Mouse (Mus musculus) C2C12 (cell line): ENCODE measurements at regions not wholly inside any gene's neighbourhood (a gene's known extent, or its start where the extent isn't known, plus 50 kb on each side); places are given as distances from the start of the nearest gene placed in this dataset.

Experiments used
- H3K27me3 ChIP-seq: one replicate; pipeline ENCODE4 v1.6.1; 2011; ENCODE audit not compliant: control insufficient read depth, insufficient read depth, insufficient read length
- H3K36me3 ChIP-seq: one replicate; pipeline ENCODE4 v1.6.1; 2011; ENCODE audit not compliant: control insufficient read depth, insufficient read depth
- H3K4me3 ChIP-seq: one replicate; pipeline ENCODE4 v1.5.1; 2011; ENCODE audit warnings: mild to moderate bottlenecking, control low read depth; ENCODE audit not compliant: poor library complexity, insufficient read depth, severe bottlenecking
- H3K79me2 ChIP-seq: one replicate; pipeline ENCODE4 v1.6.1; 2011; ENCODE audit not compliant: control insufficient read depth, insufficient read depth
- H3K79me3 ChIP-seq: one replicate; pipeline ENCODE4 v1.6.1; 2011; ENCODE audit warnings: low read depth, control low read depth
- H3ac ChIP-seq: one replicate; pipeline ENCODE3; 2011; ENCODE audit warnings: low read depth; ENCODE audit not compliant: control insufficient read depth, insufficient read length
- CEBPB ChIP-seq: IDR thresholded peaks from one replicate; pipeline ENCODE4 v1.6.1; 2011; ENCODE audit warnings: low read depth, mild to moderate bottlenecking, control low read depth, moderate library complexity
- CTCF ChIP-seq: IDR thresholded peaks from one replicate; pipeline ENCODE4 v1.5.1; 2011; ENCODE audit not compliant: control insufficient read depth, insufficient read depth, insufficient read length
- FOSL1 ChIP-seq: IDR thresholded peaks from one replicate; pipeline ENCODE4 v1.8.0; 2011; ENCODE audit warnings: mild to moderate bottlenecking, low read length; ENCODE audit not compliant: poor library complexity, insufficient read depth, severe bottlenecking
- MAX ChIP-seq: IDR thresholded peaks from one replicate; pipeline ENCODE4 v1.6.1; 2011; ENCODE audit warnings: mild to moderate bottlenecking, control low read depth
- MYOD1 ChIP-seq: IDR thresholded peaks from one replicate; pipeline ENCODE4 v1.6.1; 2011; ENCODE audit warnings: low read depth; ENCODE audit not compliant: control insufficient read depth, insufficient read length
- MYOG ChIP-seq: IDR thresholded peaks from one replicate; pipeline ENCODE4 v1.6.1; 2011; ENCODE audit not compliant: control insufficient read depth, insufficient read length; ENCODE audit errors: extremely low read depth
- USF1 ChIP-seq: IDR thresholded peaks from one replicate; pipeline ENCODE4 v1.6.1; 2011; ENCODE audit warnings: low read depth, mild to moderate bottlenecking, control low read depth, moderate library complexity

- no peaks in the 10 kb centered on the region for H3K36me3 ChIP-seq
- H3K79me2 ChIP-seq, result no peaks in the 10 kb centered on the region
- no peaks in the 10 kb centered on the region for H3K79me3 ChIP-seq
- H3K4me3 ChIP-seq, result no peak overlapping the region
- no peak overlapping the region for H3ac ChIP-seq
- no peaks in the 10 kb centered on the region for H3K27me3 ChIP-seq
- TF ChIP-seq CTCF (no peak), CEBPB (no peak), FOSL1 (no peak), MYOG (no peak), USF1 (no peak), MAX (no peak)
Measured at GRCm38 (mm10) chr17:88327791-88328190, 112.7 kb upstream of the Foxn2 start.

GRCm38 (mm10) chr17:88328807-88329206 is 111.7 kb upstream of the Foxn2 start:
- Histone ChIP-seq H3K36me3 (no peaks in the 10 kb centered on the region), H3K79me3 (no peaks in the 10 kb centered on the region), H3K4me3 (no peak overlapping the region), H3K27me3 (no peaks in the 10 kb centered on the region), H3ac (no peak overlapping the region), H3K79me2 (no peaks in the 10 kb centered on the region)
- TF ChIP-seq CEBPB (no peak), FOSL1 (no peak), MYOG (no peak), CTCF (no peak), MAX (no peak), MYOD1 (no peak), USF1 (no peak)

- no peaks in the 10 kb centered on the region for H3K27me3 ChIP-seq
- H3K4me3 ChIP-seq, result no peak overlapping the region
- TF ChIP-seq MYOG (no peak), CEBPB (no peak), MYOD1 (no peak), MAX (no peak)
- no peaks in the 10 kb centered on the region for H3K79me2 ChIP-seq
- H3K79me3 ChIP-seq, result no peaks in the 10 kb centered on the region
- no peaks in the 10 kb centered on the region for H3K36me3 ChIP-seq
- no peak overlapping the region for H3ac ChIP-seq
Measured at GRCm38 (mm10) chr17:88329715-88330114, 110.8 kb upstream of the Foxn2 start.

GRCm38 (mm10) chr17:88330129-88330528 is 110.4 kb upstream of the Foxn2 start:
- H3ac ChIP-seq, result no peak overlapping the region
- TF ChIP-seq USF1, result no peak
- TF ChIP-seq CEBPB, result no peak
- no peak for TF ChIP-seq MAX
- TF ChIP-seq FOSL1, result no peak
- no peak for TF ChIP-seq CTCF
- no peaks in the 10 kb centered on the region for H3K79me2 ChIP-seq
- no peaks in the 10 kb centered on the region for H3K27me3 ChIP-seq
- H3K4me3 ChIP-seq, result no peak overlapping the region
- no peaks in the 10 kb centered on the region for H3K36me3 ChIP-seq
- no peaks in the 10 kb centered on the region for H3K79me3 ChIP-seq

- Histone ChIP-seq H3ac (no peak overlapping the region), H3K36me3 (no peaks in the 10 kb centered on the region), H3K27me3 (no peaks in the 10 kb centered on the region), H3K79me2 (no peaks in the 10 kb centered on the region), H3K79me3 (no peaks in the 10 kb centered on the region), H3K4me3 (no peak overlapping the region)
- no peak for TF ChIP-seq MYOG
- TF ChIP-seq CEBPB, result no peak
Measured at GRCm38 (mm10) chr17:88333816-88334215, 106.7 kb upstream of the Foxn2 start.

GRCm38 (mm10) chr17:88335271-88335670 is 105.2 kb upstream of the Foxn2 start:
- TF ChIP-seq CEBPB (no peak), MYOD1 (no peak), USF1 (no peak), FOSL1 (no peak), MAX (no peak), MYOG (no peak), CTCF (no peak)

More at GRCm38 (mm10) chr17:88335271-88335670, 105.2 kb upstream of the Foxn2 start:
- Histone ChIP-seq H3K79me3 (no peaks in the 10 kb centered on the region), H3K36me3 (no peaks in the 10 kb centered on the region), H3ac (no peak overlapping the region), H3K27me3 (no peaks in the 10 kb centered on the region), H3K79me2 (no peaks in the 10 kb centered on the region), H3K4me3 (no peak overlapping the region)
